Mouse (Mus musculus): ENCODE measurements around the gene Timp3.

DNA sequence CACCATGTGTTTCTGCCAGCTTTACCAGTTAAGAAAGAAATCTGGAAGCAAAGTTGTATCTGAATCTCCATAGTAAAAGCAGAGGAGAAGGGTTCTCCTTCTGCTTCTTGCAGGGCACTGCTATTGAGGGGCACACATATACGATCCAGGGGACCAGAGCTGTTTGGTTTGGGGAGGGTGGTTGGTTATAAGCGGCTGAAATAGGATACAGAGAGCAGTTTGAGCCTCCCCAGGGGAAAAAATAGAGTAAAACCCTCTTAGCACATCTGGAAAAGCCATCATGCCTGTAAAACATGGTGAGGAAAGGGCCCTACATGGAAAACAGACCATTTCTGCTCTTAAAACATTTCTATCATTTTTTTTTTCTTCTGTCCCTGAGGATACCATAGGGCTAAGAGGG lies 21.7 kb upstream of the Timp3 start:
- no peak for TF ChIP-seq CTCF (conservative IDR thresholded peaks at IDR 0.05; ENCODE audit: low read length)
- no peak for TF ChIP-seq POU5F1 (IDR thresholded peaks at IDR 0.05; ENCODE audit: borderline replicate concordance, low read length)
- TF ChIP-seq NANOG (IDR thresholded peaks at IDR 0.05; ENCODE audit: borderline replicate concordance, low read length) = no peak

All from E14TG2a.4 (cell line).